Mouse (Mus musculus): Measurements from ENCODE around the gene Bcl2l11.
"Not testable (repeated sequence)": the region's sequence is repeated elsewhere in the genome, so short reads cannot be mapped to it uniquely, and the experiment has no call there.

The Bcl2l11 gene

GRCm38 (mm10) chr2:128174604-128175342 lies 48.9 kb downstream of the Bcl2l11 start:
- no peak for DNase-seq (ENCODE audit: low spot score)

GRCm38 (mm10) chr2:128175625-128176024 lies 49.8 kb downstream of the Bcl2l11 start:
- no peak for DNase-seq (ENCODE audit: low spot score)

GRCm38 (mm10) chr2:128176391-128177044 lies 50.7 kb downstream of the Bcl2l11 start:
- DNase-seq (ENCODE audit: low spot score) = no peak

GRCm38 (mm10) chr2:128177241-128177661 lies 51.4 kb downstream of the Bcl2l11 start:
- DNase-seq (ENCODE audit: low spot score) = no peak

GRCm38 (mm10) chr2:128179126-128179807 lies 53.4 kb downstream of the Bcl2l11 start:
- no peak for DNase-seq (ENCODE audit: low spot score)

GRCm38 (mm10) chr2:128179808-128180379 lies 54.1 kb downstream of the Bcl2l11 start:
- no peak for DNase-seq (ENCODE audit: low spot score)

GRCm38 (mm10) chr2:128182181-128182580 lies 56.3 kb downstream of the Bcl2l11 start:
- not testable (repeated sequence) for DNase-seq (ENCODE audit: low spot score)

- DNase-seq (ENCODE audit: low spot score) = no peak
Observed at GRCm38 (mm10) chr2:128182751-128183150, 56.9 kb downstream of the Bcl2l11 start.

GRCm38 (mm10) chr2:128183762-128184161 lies 57.9 kb downstream of the Bcl2l11 start:
- DNase-seq (ENCODE audit: low spot score) = no peak

- DNase-seq (ENCODE audit: low spot score) = no peak
Observed at GRCm38 (mm10) chr2:128185942-128186341, 60.1 kb downstream of the Bcl2l11 start.

GRCm38 (mm10) chr2:128187277-128187676 lies 61.4 kb downstream of the Bcl2l11 start:
- no peak for DNase-seq (ENCODE audit: low spot score)

- DNase-seq (ENCODE audit: low spot score) = no peak
Observed at GRCm38 (mm10) chr2:128188461-128188860, 62.6 kb downstream of the Bcl2l11 start.

- DNase-seq (ENCODE audit: low spot score) = no peak
Observed at GRCm38 (mm10) chr2:128189691-128190090, 63.9 kb downstream of the Bcl2l11 start.

GRCm38 (mm10) chr2:128190196-128190595 lies 64.4 kb downstream of the Bcl2l11 start:
- no peak for DNase-seq (ENCODE audit: low spot score)

- DNase-seq (ENCODE audit: low spot score) = no peak
Observed at GRCm38 (mm10) chr2:128193411-128193810, 67.6 kb downstream of the Bcl2l11 start.

GRCm38 (mm10) chr2:128197379-128197778 lies 71.5 kb downstream of the Bcl2l11 start:
- no peak for DNase-seq (ENCODE audit: low spot score)

GRCm38 (mm10) chr2:128203147-128203546 lies 77.3 kb downstream of the Bcl2l11 start:
- no peak for DNase-seq (ENCODE audit: low spot score)

- DNase-seq (ENCODE audit: low spot score) = no peak
Observed at GRCm38 (mm10) chr2:128203749-128204405, 78.0 kb downstream of the Bcl2l11 start.

- no peak for DNase-seq (ENCODE audit: low spot score)
Observed at GRCm38 (mm10) chr2:128208541-128208940, 82.7 kb downstream of the Bcl2l11 start.

GRCm38 (mm10) chr2:128209841-128210329 lies 84.0 kb downstream of the Bcl2l11 start:
- no peak for DNase-seq (ENCODE audit: low spot score)

GRCm38 (mm10) chr2:128210376-128210775 lies 84.5 kb downstream of the Bcl2l11 start:
- no peak for DNase-seq (ENCODE audit: low spot score)

Measured in urinary bladder, postnatal 25 days (tissue).